Mouse (Mus musculus) left cerebral cortex, adult 11 months (tissue): ENCODE measurements around the gene Dpf3.

Experiments
- DNase-seq: peaks from one replicate; pipeline ENCODE4 v3.0.0; 2022; ENCODE audit warnings: low spot score

Dpf3 gene

DNA sequence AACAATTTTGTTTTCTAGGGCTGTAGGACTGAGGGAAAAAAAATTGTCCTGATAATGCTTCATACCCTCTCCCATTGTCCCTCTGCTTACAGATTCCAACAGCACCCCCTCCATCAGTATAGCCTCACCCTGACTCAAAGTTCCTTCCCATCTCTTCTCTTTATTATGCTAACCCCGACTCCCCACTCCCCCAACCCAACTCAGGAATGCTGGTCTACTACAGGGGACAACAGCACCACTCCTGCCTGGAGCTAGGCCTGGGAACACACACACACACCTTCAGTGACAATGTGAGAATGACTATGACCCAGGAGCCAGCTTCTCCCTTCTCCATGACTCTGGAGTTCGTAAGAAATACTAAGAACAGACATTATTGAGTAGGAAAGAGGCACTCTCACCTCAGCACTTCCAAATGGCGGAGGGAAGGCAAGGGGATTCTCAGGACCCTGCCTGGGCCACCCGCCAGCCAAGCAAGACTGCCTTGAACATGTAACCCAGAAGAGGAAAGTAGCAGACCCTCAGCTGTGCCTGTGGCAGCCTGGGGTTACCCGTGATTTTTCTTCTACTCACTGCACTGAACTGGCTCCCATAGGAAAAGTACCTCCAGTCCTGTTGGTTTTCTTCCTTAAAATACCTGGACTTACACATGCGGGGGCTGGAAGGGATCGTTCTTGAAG, 276.2 kb downstream of the Dpf3 start:
- DNase-seq = no peak

DNA sequence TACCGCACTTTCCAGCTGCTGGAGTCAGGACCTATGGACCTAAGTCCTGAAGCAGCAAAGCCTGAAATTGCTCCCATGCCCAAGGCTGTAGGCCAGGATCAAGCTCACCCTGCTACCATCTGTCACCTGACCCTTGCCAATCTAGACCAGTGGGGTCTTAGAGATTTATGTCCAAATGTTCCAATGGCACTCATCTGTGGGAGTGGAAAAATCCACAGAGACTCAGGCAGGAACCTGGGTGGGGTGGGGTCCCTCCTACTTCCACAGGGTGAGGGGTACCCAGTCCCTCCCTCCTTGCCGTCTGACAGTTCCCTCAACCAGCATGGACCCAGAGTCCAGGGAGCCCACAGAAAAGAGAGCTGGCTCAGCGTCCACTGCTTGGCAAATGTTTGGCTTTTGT, 276.8 kb downstream of the Dpf3 start:
- DNase-seq = no peak

DNA sequence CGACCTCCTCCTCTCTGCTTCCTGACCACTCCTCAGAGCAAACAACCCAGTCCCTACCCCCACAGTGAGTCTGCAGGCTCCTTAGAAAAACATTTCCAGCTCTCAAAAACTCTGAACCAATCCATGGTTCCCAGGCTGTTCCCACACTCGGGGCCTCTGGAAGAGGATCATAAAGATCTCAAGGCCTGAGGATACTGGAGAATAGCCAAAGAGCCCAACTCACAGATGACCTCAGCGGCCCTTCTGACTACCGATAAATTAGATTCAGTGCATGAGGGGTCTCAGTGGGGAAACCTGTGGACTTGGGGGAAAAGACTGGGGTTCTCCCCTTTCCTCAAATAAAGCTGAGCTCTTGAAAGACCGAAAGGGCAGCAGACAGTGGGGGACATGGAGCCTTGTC, 277.2 kb downstream of the Dpf3 start:
- no peak for DNase-seq

DNA sequence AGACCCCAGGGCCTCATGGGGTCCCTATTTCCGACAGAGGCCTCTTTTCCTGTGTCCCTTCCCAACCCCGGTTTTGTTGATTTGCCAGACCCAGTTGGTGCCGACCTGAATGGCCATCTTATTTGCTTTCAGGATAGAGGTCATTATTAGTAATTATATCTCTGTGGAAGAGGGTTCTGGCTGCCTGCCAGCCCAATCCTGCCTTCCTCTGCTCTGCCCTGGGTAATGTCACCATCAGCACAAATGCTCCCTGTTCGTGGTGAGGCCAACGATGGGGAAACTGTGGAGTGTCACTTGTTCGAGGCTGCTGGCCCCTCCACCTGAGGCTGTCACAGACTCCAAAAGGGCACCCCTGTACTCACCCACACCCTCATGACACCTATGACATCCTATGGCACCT, 278.1 kb downstream of the Dpf3 start:
- DNase-seq = no peak

DNA sequence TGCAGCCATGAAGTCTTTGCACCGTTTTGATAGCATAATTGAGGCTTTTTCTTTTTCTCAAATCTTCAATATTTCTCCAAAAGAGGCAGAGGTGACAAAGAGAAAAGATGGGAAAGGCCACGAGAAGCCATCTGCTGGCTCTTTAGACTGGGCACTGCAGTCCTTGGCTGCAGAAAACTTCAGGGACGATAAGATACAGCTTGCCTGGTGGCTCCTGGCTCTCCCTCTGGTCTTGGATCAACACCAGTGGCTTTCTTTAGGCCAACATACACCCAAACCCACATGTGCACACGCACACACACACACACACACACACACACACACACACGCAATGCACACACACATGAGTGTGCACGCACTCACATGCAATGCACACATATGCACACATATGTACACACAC, 278.7 kb downstream of the Dpf3 start:
- DNase-seq = no peak

DNA sequence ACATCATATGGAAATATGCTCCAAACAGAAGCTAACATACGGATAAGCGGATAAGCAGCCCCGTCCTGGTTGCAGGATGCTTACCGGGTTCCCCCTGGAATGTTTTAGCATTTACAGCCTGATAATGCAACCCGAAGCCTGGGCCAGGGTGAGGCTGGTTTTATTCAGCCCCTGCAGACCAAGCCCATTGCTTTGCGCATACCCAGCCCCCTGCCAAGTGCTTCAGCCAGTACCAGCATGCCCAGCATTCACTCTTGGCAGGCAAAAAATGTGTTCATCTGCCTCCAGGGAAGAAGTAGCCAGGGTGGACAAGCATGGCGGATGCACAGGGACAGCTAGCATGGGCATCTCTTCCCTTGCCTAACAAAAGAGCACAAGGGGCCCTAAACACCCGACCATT, 279.5 kb downstream of the Dpf3 start:
- DNase-seq = no peak

DNA sequence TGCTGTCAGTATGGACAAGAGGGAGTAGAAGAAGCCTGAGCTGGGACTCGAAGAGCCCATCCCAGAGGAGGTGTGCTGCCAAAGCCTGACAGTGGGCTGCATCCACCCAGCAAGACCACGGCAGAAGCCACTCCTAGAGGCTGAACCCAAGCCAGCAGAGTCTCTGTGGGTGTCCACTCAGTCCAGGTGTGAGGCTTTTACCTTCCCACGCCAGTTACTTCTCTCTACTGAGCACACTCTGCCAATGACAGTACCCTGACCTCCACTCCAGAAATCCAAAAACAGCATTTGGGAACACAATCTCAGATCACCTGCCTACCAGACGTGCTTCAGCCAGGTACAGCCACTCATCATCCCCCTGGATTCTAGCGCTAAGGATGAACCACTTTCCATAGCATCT, 280.0 kb downstream of the Dpf3 start:
- DNase-seq = no peak

DNA sequence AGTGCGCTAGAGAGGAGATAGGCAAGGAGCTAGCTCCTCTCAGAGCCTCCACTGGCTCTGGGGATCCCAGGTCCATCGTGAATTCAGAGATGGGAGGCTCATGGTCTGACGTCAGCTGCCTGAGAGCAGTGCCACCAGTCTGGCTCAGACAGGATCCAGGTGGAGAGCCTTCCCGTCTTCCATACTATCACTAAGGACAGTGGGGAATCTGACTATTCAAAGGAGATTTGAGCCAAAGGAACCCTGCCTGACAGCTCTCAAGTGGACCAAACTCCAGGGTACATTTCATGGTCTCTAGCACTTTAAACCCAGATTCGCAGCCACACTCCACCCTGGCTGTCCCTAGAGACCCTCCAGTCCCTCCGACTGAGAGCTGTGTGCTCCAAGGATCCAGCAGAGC, 280.6 kb downstream of the Dpf3 start:
- DNase-seq = no peak

DNA sequence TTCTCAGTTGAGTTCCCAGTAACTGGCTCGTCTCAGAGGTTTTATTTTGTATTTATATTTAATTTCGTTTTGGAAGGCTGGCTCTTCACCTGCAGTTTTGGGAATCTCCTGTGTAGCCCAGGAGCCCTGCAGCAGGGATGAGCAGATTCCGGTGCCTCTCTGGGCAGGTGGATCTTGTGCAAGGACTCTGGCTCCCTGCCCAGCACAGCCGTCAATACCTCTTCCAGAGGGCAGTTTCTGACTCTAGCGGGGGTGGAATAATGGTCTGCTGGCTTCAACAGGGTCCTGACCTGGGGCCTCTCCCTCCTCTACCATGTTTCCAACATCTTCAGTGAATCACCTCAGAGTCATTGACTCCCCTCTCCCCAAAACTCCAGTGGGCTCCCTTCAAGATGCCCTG, 283.2 kb downstream of the Dpf3 start:
- no peak for DNase-seq

DNA sequence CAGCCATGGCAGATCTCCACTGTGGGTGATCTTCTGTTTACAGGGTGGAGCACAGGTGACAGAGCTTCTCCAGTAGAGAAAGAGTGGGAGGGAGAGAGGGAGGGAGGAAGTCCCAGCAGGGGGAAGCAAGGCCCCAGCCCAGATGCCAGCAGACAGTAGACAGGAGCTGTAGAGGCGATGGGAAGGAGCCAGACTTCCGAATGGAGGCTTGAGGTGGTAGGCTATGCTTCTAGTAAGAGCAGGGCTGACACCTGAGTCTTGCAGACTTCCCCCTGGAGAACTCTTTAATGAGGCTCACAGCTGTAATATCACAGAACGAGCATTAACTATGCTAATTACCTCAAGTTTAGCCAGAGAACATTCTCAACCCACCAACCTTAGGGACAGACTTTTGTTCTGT, 285.8 kb downstream of the Dpf3 start:
- DNase-seq = no peak

DNA sequence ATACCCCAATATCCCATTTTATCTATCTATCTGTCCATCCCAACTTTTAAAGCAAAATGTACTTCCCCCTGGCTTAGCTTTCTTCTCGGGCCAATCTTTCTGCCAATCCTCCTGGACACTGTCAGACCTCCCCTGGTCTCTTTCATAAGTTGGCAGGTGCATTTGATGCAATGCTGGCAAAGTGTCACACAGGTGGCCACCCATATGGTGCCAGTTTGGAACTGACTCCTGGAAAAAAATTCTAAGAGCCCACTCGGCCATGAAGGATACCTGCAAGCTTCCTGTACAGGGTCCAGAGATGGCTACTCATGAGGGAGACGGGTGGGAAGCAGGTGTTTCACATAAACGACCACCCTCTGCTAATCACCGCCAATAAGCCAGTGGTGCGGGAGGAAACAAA, 307.0 kb downstream of the Dpf3 start:
- DNase-seq = no peak

DNA sequence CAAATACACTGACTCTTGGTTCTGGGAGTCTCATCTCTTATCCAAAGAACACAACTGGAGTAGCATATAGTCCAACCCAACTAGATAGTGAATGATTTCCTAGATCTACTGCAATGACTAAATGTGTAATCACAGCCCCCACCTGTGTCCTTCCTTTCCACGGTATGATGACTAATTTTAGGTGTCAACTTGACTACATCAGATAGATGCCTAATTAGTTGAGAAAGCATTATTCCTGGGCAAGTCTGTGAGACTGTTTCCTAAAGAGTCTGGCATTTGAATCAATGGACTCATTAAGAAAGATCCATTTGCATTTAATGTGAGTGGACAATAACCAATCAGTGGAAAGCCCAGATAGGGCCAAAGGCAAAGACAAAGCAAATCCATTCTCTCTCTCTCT, 307.7 kb downstream of the Dpf3 start:
- no peak for DNase-seq

DNA sequence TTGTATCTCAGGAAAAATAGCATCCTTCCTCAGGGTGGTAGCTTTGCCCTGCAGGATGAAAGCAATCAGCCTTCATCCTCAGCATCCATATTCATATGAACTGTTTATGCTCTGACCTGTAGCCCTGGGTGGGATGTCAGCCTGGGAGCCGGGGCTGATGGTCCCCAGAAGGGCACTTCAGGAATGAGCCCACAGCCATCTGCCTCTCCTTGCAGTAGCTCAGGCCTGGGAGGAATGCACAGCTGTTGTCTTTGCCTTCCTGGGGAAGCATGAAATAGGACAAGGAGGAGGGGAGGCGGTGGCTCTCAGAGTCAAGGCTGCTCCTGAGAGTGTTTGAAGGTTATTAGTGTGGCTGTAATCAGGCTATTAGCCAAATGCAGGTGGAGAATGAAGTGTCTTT, 308.7 kb downstream of the Dpf3 start:
- no peak for DNase-seq

DNA sequence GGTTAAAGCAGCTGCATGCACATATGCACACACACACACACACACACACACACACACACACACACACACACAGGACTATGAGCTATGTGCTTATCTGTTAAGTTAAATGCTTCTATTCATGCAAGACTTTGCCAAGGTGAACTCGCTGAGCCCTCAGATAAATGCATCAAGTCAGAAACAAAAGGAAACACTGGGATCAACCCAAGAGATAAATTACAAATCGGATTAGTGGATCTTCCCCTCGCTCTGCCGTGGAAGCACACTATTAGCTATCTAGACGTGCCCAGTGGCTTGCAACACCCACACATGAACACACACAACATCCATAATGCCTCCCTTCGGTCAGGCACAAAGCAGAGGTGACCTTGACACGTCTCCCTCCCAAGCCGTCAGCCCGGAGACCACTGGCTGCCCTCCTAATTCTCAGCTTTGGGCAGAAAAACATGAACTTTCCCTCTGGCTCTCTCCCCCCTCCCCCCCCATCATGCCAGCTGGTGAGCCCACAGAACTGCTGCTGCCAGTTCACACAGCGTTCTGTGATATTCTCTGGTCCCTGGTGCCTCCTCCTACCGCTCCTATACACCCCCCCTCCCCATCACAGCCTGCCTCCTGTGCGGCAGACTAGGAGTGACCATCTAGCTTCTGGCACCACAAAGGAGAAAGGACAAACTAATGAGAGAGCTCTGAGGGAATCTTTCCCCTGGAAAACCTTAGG, 317.9 kb downstream of the Dpf3 start:
- no peak for DNase-seq

DNA sequence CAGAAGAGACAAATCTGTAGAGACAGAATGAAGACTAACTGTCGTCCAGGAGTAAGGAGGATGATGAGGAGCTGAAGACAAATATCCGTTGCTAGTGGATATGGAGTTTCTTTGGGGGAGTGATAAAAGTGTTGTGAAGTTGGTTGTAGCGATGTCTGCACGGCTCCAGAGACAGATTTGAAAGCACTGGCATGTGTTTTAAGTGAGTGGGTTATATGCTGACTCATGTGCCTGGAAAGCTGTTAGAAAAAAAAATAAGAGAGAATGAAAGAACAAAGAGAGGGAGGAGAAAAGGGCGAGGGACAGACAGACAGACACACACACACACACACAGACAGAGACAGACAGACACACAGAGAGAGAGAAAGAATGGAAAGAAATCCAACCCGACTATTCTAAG, 319.2 kb downstream of the Dpf3 start:
- no peak for DNase-seq

DNA sequence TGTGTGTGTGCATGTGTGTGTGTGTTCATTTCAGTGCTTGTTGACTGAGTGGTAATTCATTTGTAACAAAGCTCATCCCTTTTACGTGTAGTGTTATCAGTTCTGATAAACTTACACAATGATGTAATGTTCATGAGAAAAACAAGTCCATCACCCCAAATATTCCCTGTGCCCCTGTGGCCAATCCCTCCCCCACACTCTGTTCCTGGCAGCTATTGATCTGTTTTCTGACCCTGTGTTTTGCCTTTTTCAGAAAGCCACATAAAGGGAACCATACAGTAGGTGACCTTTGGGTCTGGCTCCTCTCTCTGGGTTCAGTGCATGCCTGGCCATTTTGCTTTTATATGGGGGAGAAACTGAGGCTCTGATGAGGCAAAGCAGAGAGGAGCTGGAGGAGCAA, 322.5 kb downstream of the Dpf3 start:
- DNase-seq = no peak
